Mouse (Mus musculus) liver (tissue): Measurements from ENCODE around the gene Me1.
"Not testable (repeated sequence)": the region's sequence is repeated elsewhere in the genome, so short reads cannot be mapped to it uniquely, and the experiment has no call there.

Source experiments
- DNase-seq: peaks from one replicate; pipeline ENCODE4 v3.0.0-alpha.2; 2020; ENCODE audit warnings: mixed read lengths

The Me1 gene

GRCm38 (mm10) chr9:86651254-86651653 lies 44.5 kb downstream of the Me1 start:
- no peak for DNase-seq

- DNase-seq: no peak
Observed at GRCm38 (mm10) chr9:86650822-86651221, 44.9 kb downstream of the Me1 start.

GRCm38 (mm10) chr9:86647931-86648550 lies 47.7 kb downstream of the Me1 start:
- DNase-seq: no peak

GRCm38 (mm10) chr9:86646807-86647206 lies 48.9 kb downstream of the Me1 start:
- DNase-seq: no peak

- no peak for DNase-seq
Observed at GRCm38 (mm10) chr9:86643497-86643896, 52.3 kb downstream of the Me1 start.

GRCm38 (mm10) chr9:86638771-86639170 lies 57.0 kb downstream of the Me1 start:
- no peak for DNase-seq

- DNase-seq: no peak
Observed at GRCm38 (mm10) chr9:86631153-86631552, 64.6 kb downstream of the Me1 start.

- DNase-seq: no peak
Observed at GRCm38 (mm10) chr9:86630352-86630931, 65.3 kb downstream of the Me1 start.

GRCm38 (mm10) chr9:86629379-86629778 lies 66.4 kb downstream of the Me1 start:
- no peak for DNase-seq

- DNase-seq: no peak
Observed at GRCm38 (mm10) chr9:86627745-86628496, 67.8 kb downstream of the Me1 start.

GRCm38 (mm10) chr9:86626906-86627305 lies 68.8 kb downstream of the Me1 start:
- DNase-seq: no peak

GRCm38 (mm10) chr9:86624781-86625180 lies 71.0 kb downstream of the Me1 start:
- no peak for DNase-seq

- no peak for DNase-seq
Observed at GRCm38 (mm10) chr9:86624039-86624438, 71.7 kb downstream of the Me1 start.

GRCm38 (mm10) chr9:86622062-86622461 lies 73.7 kb downstream of the Me1 start:
- DNase-seq: no peak

GRCm38 (mm10) chr9:86619341-86620139 lies 76.2 kb downstream of the Me1 start:
- no peak for DNase-seq

- DNase-seq: no peak
Observed at GRCm38 (mm10) chr9:86617837-86618492, 77.8 kb downstream of the Me1 start.

- DNase-seq: no peak
Observed at GRCm38 (mm10) chr9:86615765-86616164, 80.0 kb downstream of the Me1 start.

GRCm38 (mm10) chr9:86612091-86612490 lies 83.7 kb downstream of the Me1 start:
- no peak for DNase-seq

GRCm38 (mm10) chr9:86605776-86606175 lies 90.0 kb downstream of the Me1 start:
- DNase-seq: no peak

GRCm38 (mm10) chr9:86599723-86600303 lies 95.9 kb downstream of the Me1 start:
- DNase-seq: no peak

GRCm38 (mm10) chr9:86596983-86597382 lies 98.8 kb downstream of the Me1 start:
- DNase-seq: not testable (repeated sequence)

GRCm38 (mm10) chr9:86594357-86594767 lies 101.4 kb downstream of the Me1 start:
- not testable (repeated sequence) for DNase-seq
